Mouse (Mus musculus): ENCODE results near the gene Bcl11a.

Gene Bcl11a

DNA sequence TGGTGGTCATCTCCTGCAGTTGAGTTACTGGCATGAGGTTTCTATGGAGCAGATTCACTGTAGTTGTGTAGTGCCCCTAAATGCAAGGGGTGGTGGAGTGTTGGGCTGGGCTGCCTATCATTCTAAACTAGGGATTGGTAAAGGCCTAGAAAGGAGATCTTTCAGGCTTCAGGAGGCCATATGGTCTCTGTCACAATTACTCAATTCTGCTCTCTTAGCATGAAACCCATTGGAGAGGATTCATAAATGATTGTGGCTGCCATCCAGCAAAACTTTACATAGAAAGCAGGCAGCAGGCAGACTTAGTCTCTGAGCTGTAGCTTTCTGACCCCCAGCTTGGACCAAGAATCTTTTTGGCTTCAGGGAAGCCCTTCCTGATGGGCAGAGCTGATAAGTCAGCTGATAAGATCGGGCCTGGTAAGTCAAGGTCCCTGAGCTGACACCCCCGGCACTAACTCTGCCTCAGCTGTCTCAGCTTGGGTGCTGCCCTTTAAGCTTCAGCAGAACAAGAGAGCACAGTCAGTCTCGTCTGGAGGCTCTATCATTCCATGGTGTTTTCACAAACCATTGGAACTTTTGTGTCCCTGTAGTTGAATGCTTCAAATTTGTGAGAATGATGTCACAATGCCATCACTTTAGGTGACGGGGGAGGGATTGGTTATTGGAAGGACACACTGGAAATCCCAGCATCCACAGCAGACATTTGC, 143.9 kb downstream of the Bcl11a start:
- DNase-seq = no peak

Data from thymus, postnatal 14 days (tissue).